In genomic region chr11:20555651-20556050, GRCm38 (mm10) we compare ENCODE assay signal across 22 mouse cellular contexts. TPM values are rescaled to one million over a fixed set of nuclear protein-coding genes. Genes with fewer than 3 reads are reported as not detected.
DNase-seq lines count a peak whose midpoint lies in the region; ATAC-seq and TF ChIP-seq lines count a peak whose summit lies in the region.
"Had no signal": no experiment of that assay in that cellular context is flagged by ENCODE, and none has a peak within 500 bp of the region (broad histone marks: within the 10 kb centered on the region; RNA-seq: fewer than 3 reads in every experiment).

No protein-coding gene starts in this region.

- TF ChIP-seq CTCF in forebrain, postnatal 0 days (IDR thresholded peaks at IDR 0.05; ENCODE audit: low read depth), result no peak

- no peak overlapping the region for H3K27ac ChIP-seq in forebrain, embryonic 11.5 days (ENCODE audit: low read depth, low read length)
- H3K27ac ChIP-seq in forebrain, postnatal 0 days (ENCODE audit: low read depth, low read length), result no peak overlapping the region
- H3K27ac ChIP-seq in liver, embryonic 13.5 days, result peak overlapping the region; percentile 48; the same call in 1 of the 2 replicates
- H3K27ac ChIP-seq in liver, embryonic 11.5 days (ENCODE audit: low read depth, low read length), result no peak overlapping the region
- H3K27ac ChIP-seq: embryonic facial prominence, embryonic 15.5 days; forebrain, embryonic 10.5 days; forebrain, embryonic 15.5 days; hindbrain, embryonic 12.5 days had no signal

- no peak overlapping the region for H3K9ac ChIP-seq in forebrain, embryonic 11.5 days (ENCODE audit: low read length)
- H3K9ac ChIP-seq in forebrain, postnatal 0 days, result no peak overlapping the region
- H3K9ac ChIP-seq in liver, embryonic 13.5 days, result no peak overlapping the region
- no peak overlapping the region for H3K9ac ChIP-seq in liver, embryonic 11.5 days (ENCODE audit: low read depth, low read length)
- H3K9ac ChIP-seq: embryonic facial prominence, embryonic 15.5 days; forebrain, embryonic 15.5 days; hindbrain, embryonic 12.5 days had no signal

- WGBS in forebrain, embryonic 11.5 days, result 76% methylated on average over 2 of the region's 3 CpGs
- WGBS in forebrain, postnatal 0 days, result 86% methylated on average over 2 of the region's 3 CpGs
- WGBS in liver, embryonic 13.5 days (ENCODE audit: insufficient replicate concordance), result 44% methylated on average over 2 of the region's 3 CpGs
- WGBS in liver, embryonic 11.5 days, result 70% methylated on average over 2 of the region's 3 CpGs

- H3K27me3 ChIP-seq in forebrain, embryonic 11.5 days (ENCODE audit: control insufficient read depth, insufficient read depth, low read length), result no peaks in the 10 kb centered on the region
- no peaks in the 10 kb centered on the region for H3K27me3 ChIP-seq in forebrain, postnatal 0 days (ENCODE audit: insufficient read depth, low read length)
- H3K27me3 ChIP-seq in liver, embryonic 13.5 days, result no peaks in the 10 kb centered on the region
- no peaks in the 10 kb centered on the region for H3K27me3 ChIP-seq in liver, embryonic 11.5 days (replicated peaks; ENCODE audit: control insufficient read depth, insufficient read depth, low read length)
- no peaks in the 10 kb centered on the region for H3K27me3 ChIP-seq in splenic B cell, adult 2 months (ENCODE audit: control insufficient read depth, insufficient read depth, low read length, poor library complexity, severe bottlenecking)
- H3K27me3 ChIP-seq: embryonic facial prominence, embryonic 15.5 days; forebrain, embryonic 15.5 days; hindbrain, embryonic 12.5 days had no signal

- no peak for ATAC-seq in forebrain, embryonic 11.5 days (replicated peaks; ENCODE audit: low FRiP score)
- ATAC-seq in forebrain, postnatal 0 days, result no peak
- no peak for ATAC-seq in liver, embryonic 13.5 days (ENCODE audit: low read depth)
- ATAC-seq in liver, embryonic 11.5 days (replicated peaks; ENCODE audit: low FRiP score), result no peak
- ATAC-seq in granulocyte monocyte progenitor cell, adult 5-6 weeks (replicated peaks; ENCODE audit: poor library complexity, severe bottlenecking), result peak; percentile 70
- ATAC-seq: forebrain, embryonic 15.5 days; hindbrain, embryonic 16.5 days had no signal

- H3K4me1 ChIP-seq in forebrain, embryonic 11.5 days (replicated peaks; ENCODE audit: control insufficient read depth, insufficient read depth, low read length), result no peaks in the 10 kb centered on the region
- H3K4me1 ChIP-seq in forebrain, postnatal 0 days (ENCODE audit: insufficient read depth), result no peaks in the 10 kb centered on the region
- peaks cover 66% of the 10 kb centered on the region for H3K4me1 ChIP-seq in liver, embryonic 13.5 days (replicated peaks)
- peaks cover 29% of the 10 kb centered on the region for H3K4me1 ChIP-seq in liver, embryonic 11.5 days (replicated peaks; ENCODE audit: control insufficient read depth, insufficient read depth, low read length)

- no peak overlapping the region for H3K4me3 ChIP-seq in forebrain, embryonic 11.5 days (ENCODE audit: low read depth, low read length)
- H3K4me3 ChIP-seq in forebrain, postnatal 0 days (ENCODE audit: low read depth, low read length), result no peak overlapping the region
- no peak overlapping the region for H3K4me3 ChIP-seq in liver, embryonic 13.5 days (replicated peaks)
- no peak overlapping the region for H3K4me3 ChIP-seq in liver, embryonic 11.5 days (ENCODE audit: low read depth, low read length)
- H3K4me3 ChIP-seq: embryonic facial prominence, embryonic 15.5 days; erythroblast, embryonic 14.5 days; forebrain, embryonic 10.5 days; forebrain, embryonic 15.5 days; hindbrain, embryonic 12.5 days had no signal

- H3K9me3 ChIP-seq in forebrain, embryonic 11.5 days (ENCODE audit: control insufficient read depth, low read length), result no peaks in the 10 kb centered on the region
- H3K9me3 ChIP-seq in forebrain, postnatal 0 days (ENCODE audit: low read length), result no peaks in the 10 kb centered on the region
- H3K9me3 ChIP-seq in liver, embryonic 13.5 days (replicated peaks), result no peaks in the 10 kb centered on the region
- H3K9me3 ChIP-seq in liver, embryonic 11.5 days (ENCODE audit: control insufficient read depth, low read length), result no peaks in the 10 kb centered on the region
- H3K9me3 ChIP-seq: embryonic facial prominence, embryonic 15.5 days; forebrain, embryonic 10.5 days; forebrain, embryonic 15.5 days; hindbrain, embryonic 12.5 days had no signal

- no peaks in the 10 kb centered on the region for H3K36me3 ChIP-seq in forebrain, embryonic 11.5 days (ENCODE audit: control insufficient read depth, insufficient read depth, low read length)
- H3K36me3 ChIP-seq in forebrain, postnatal 0 days (ENCODE audit: insufficient read depth), result no peaks in the 10 kb centered on the region
- no peaks in the 10 kb centered on the region for H3K36me3 ChIP-seq in liver, embryonic 13.5 days
- no peaks in the 10 kb centered on the region for H3K36me3 ChIP-seq in liver, embryonic 11.5 days (ENCODE audit: control insufficient read depth, insufficient read depth, low read length)
- no peaks in the 10 kb centered on the region for H3K36me3 ChIP-seq in splenic B cell, adult 2 months (ENCODE audit: control insufficient read depth, insufficient read depth, low read length, poor library complexity, severe bottlenecking)
- H3K36me3 ChIP-seq: embryonic facial prominence, embryonic 15.5 days; forebrain, embryonic 10.5 days; forebrain, embryonic 15.5 days; hindbrain, embryonic 12.5 days had no signal

- no peak overlapping the region for H3K4me2 ChIP-seq in forebrain, embryonic 11.5 days (ENCODE audit: low read depth, low read length, severe bottlenecking)
- no peak overlapping the region for H3K4me2 ChIP-seq in forebrain, postnatal 0 days (ENCODE audit: low read depth)
- no peak overlapping the region; the same call in 1 of the 2 replicates for H3K4me2 ChIP-seq in liver, embryonic 13.5 days
- H3K4me2 ChIP-seq in liver, embryonic 11.5 days, result no peak overlapping the region
- H3K4me2 ChIP-seq: embryonic facial prominence, embryonic 15.5 days; forebrain, embryonic 15.5 days; hindbrain, embryonic 12.5 days had no signal

- DNase-seq in forebrain, embryonic 11.5 days (ENCODE audit: low spot score), result peak; percentile 20
- no peak for DNase-seq in forebrain, postnatal 0 days
- DNase-seq in liver, embryonic 13.5 days, result no peak
- DNase-seq in liver, embryonic 11.5 days (ENCODE audit: low spot score), result no peak
- DNase-seq in splenic B cell, adult 2 months (ENCODE audit: low read depth, low spot score), result peak; percentile 44
- no peak for DNase-seq in cerebellum, postnatal 14 days
- no peak for DNase-seq in right cerebral cortex, postnatal 4 days
- DNase-seq: adrenal gland, adult 8-10 months; adrenal gland, postnatal 36 days; cerebellum, adult 2 months; cerebellum, postnatal 10 days; embryo, embryonic 11 days; gastrocnemius, postnatal 10 days; heart, postnatal 10 days; heart, postnatal 4 days had no signal

RNA-seq across cellular contexts. Expression of gene Sertad2, which starts 12.6 kb away (rescaled TPM):
- 26.5 and 29.4 TPM in 2 replicates for polyA plus RNA-seq in forebrain, embryonic 11.5 days (2014; fragmentation: Nextera tagmentation; extraction: Ambion mirVana)
- 14.8 and 17.7 TPM in 2 replicates for total RNA-seq in forebrain, postnatal 0 days (2014; rRNA removed)
- 29.8 and 38.3 TPM in 2 replicates for polyA plus RNA-seq in forebrain, postnatal 0 days (2015; fragmentation: Nextera tagmentation; extraction: Ambion mirVana)
- polyA plus RNA-seq in liver, embryonic 13.5 days (2015; fragmentation: Nextera tagmentation; extraction: Ambion mirVana), result 37.4 and 38.6 TPM in 2 replicates
- 16.2 and 21.4 TPM in 2 replicates for polyA plus RNA-seq in liver, embryonic 11.5 days (2014; fragmentation: Nextera tagmentation; extraction: Ambion mirVana)
- 5.7 and 7.5 TPM in 2 replicates for total RNA-seq in granulocyte monocyte progenitor cell, adult 5-6 weeks (2014; fragmentation: Nextera tagmentation)
- total RNA-seq in granulocyte monocyte progenitor cell, adult 5-6 weeks (2017), result 7.3 and 9.3 TPM in 2 replicates

Comparison
In these comparisons a context has a peak if more than half of its experiments do, and no peak if none do; other contexts are left out.
1. DNase-seq: peak in forebrain, embryonic 11.5 days (single experiment) and splenic B cell, adult 2 months (single experiment); none in forebrain, postnatal 0 days (single experiment), liver, embryonic 13.5 days (single experiment), liver, embryonic 11.5 days (single experiment), cerebellum, postnatal 14 days (0 of 2) and right cerebral cortex, postnatal 4 days (single experiment).